Mouse (Mus musculus): ENCODE data around the gene Rimbp2. TPM values are rescaled to one million over a fixed set of nuclear protein-coding genes. Genes with fewer than 3 reads are reported as not detected.
A peak's percentile ranks its signal among the peaks of the same experiment; 100 is the strongest.
"Not testable (repeated sequence)": the region's sequence is repeated elsewhere in the genome, so short reads cannot be mapped to it uniquely, and the experiment has no call there.

Rimbp2 gene
- polyA plus RNA-seq, 1 experiment from 2014 or later = not detected

DNA sequence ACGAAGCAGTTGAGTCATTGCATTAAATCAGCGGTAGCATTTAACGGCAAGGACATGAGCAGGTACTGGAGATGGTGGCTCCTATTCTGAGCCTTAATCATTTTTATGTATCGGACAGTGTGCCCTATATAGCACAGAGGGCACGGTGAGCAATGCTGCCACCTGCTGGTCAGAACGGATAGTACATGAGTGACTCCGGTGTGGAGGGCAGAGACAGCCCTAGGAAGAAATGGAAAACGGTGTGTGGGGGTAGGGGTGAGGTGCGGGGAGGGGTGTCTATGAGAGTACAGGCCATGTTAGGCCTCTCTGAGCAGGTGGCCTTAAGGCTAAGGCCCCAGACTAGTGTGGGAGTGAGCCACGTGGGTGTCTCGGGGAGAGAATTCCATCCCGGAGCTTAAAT, 28.3 kb upstream of the Rimbp2 start:
- no peak overlapping the region for H3K9ac ChIP-seq (ENCODE audit: low read depth, low read length)
- H3K27me3 ChIP-seq (ENCODE audit: insufficient read depth, low read length) = no peaks in the 10 kb centered on the region
- H3K4me2 ChIP-seq (ENCODE audit: low read length) = no peak overlapping the region
- H3K27ac ChIP-seq = no peak overlapping the region
- no peaks in the 10 kb centered on the region for H3K9me3 ChIP-seq (replicated peaks; ENCODE audit: low read length)
- no peak overlapping the region for H3K4me3 ChIP-seq (replicated peaks; ENCODE audit: low read depth, low read length)
- ATAC-seq (replicated peaks; ENCODE audit: low FRiP score, low read depth) (peak; percentile 69; the same call in 1 of the 2 replicates), DNase-seq (ENCODE audit: low spot score) (peak; percentile 61)
- WGBS = 16% methylated on average over 12 of the region's 12 CpGs
- TF ChIP-seq CTCF (IDR thresholded peaks at IDR 0.05; ENCODE audit: low read depth) = peak; percentile 84
- H3K4me1 ChIP-seq (replicated peaks; ENCODE audit: insufficient read depth, low read length) = no peaks in the 10 kb centered on the region
- H3K36me3 ChIP-seq (ENCODE audit: insufficient read depth, low read length) = peaks cover 12% of the 10 kb centered on the region; the same call in 1 of the 2 replicates

DNA sequence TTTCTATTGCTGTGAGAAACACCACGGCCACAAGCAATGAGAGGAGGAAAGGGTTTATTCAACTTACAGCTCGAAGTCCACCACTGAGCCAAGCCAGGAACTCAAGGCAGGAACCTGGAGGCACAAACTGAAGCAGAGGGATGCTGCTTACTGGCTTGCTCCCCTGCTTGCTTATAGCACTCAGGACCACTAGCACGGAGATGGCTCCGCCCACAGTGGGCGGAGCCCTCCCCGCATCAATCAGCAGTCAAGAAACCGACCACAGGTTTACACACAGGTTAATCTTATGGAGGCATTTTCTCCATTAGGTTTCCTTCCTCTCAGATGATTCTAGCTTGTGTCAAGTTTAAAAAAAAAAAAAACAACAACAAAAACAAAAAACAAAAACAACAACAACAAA, 27.6 kb upstream of the Rimbp2 start:
- H3K4me2 ChIP-seq (ENCODE audit: low read length) = no peak overlapping the region
- H3K27me3 ChIP-seq (ENCODE audit: insufficient read depth, low read length) = no peaks in the 10 kb centered on the region
- H3K4me3 ChIP-seq (replicated peaks; ENCODE audit: low read depth, low read length) = no peak overlapping the region
- H3K4me1 ChIP-seq (replicated peaks; ENCODE audit: insufficient read depth, low read length) = no peaks in the 10 kb centered on the region
- no peak for TF ChIP-seq CTCF (IDR thresholded peaks at IDR 0.05; ENCODE audit: low read depth)
- 70% methylated on average over 7 of the region's 7 CpGs for WGBS
- ATAC-seq (replicated peaks; ENCODE audit: low FRiP score, low read depth) = no peak
- no peak for DNase-seq (ENCODE audit: low spot score)
- no peaks in the 10 kb centered on the region for H3K9me3 ChIP-seq (replicated peaks; ENCODE audit: low read length)
- H3K36me3 ChIP-seq (ENCODE audit: insufficient read depth, low read length) = peaks cover 9% of the 10 kb centered on the region; the same call in 1 of the 2 replicates
- no peak overlapping the region for H3K27ac ChIP-seq
- H3K9ac ChIP-seq (ENCODE audit: low read depth, low read length) = no peak overlapping the region

DNA sequence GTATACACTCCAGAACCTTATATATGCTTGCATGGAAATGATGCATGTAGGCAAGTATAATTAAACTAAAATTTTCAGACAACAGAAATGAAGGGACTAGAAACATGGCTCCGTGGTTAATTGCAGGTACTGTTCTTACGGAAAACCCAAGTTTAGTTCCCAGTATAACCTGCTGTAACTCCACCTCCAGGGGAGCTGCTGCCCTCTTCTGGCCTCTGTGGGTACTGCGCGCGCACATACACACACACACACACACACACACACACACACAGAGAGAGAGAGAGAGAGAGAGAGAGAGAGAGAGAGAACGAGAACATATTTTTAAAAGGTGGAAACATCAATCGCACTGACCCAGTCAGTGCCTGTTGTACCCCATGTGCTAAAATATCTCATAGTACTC, 25.7 kb upstream of the Rimbp2 start:
- 0 out of 2 replicates have a peak, but pooled peaks have one; percentile 5 for TF ChIP-seq CTCF (IDR thresholded peaks at IDR 0.05; ENCODE audit: low read depth)
- 96% methylated on average over 7 of the region's 7 CpGs for WGBS
- H3K27me3 ChIP-seq (ENCODE audit: insufficient read depth, low read length) = no peaks in the 10 kb centered on the region
- no peak overlapping the region for H3K4me2 ChIP-seq (ENCODE audit: low read length)
- H3K4me3 ChIP-seq (replicated peaks; ENCODE audit: low read depth, low read length) = no peak overlapping the region
- H3K9ac ChIP-seq (ENCODE audit: low read depth, low read length) = no peak overlapping the region
- ATAC-seq (replicated peaks; ENCODE audit: low FRiP score, low read depth) = no peak
- no peak for DNase-seq (ENCODE audit: low spot score)
- H3K36me3 ChIP-seq (ENCODE audit: insufficient read depth, low read length) = no peaks in the 10 kb centered on the region
- H3K9me3 ChIP-seq (replicated peaks; ENCODE audit: low read length) = no peaks in the 10 kb centered on the region
- no peaks in the 10 kb centered on the region for H3K4me1 ChIP-seq (replicated peaks; ENCODE audit: insufficient read depth, low read length)
- no peak overlapping the region for H3K27ac ChIP-seq

DNA sequence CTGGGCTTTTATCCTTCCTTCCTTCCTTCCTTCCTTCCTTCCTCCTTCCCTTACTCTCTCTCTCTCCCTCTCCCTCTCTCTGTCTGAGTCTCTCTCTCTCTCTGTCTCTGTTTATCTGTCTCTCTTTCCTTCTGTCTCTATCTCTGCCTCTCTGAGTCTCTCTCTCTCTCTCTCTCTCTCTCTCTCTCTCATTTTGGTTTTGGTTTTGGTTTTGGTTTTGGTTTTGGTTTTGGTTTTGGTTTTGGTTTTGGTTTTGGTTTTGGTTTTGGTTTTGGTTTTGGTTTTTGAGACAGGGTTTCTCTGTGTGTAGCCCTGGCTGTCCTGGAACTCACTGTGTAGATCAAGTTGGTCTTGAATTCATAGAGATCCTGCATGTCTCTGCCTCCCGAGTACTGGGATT, 24.2 kb upstream of the Rimbp2 start:
- not testable (repeated sequence) for H3K9me3 ChIP-seq (replicated peaks; ENCODE audit: low read length); H3K27ac ChIP-seq; H3K36me3 ChIP-seq (ENCODE audit: insufficient read depth, low read length); H3K4me2 ChIP-seq (ENCODE audit: low read length); H3K27me3 ChIP-seq (ENCODE audit: insufficient read depth, low read length); DNase-seq (ENCODE audit: low spot score); H3K4me3 ChIP-seq (replicated peaks; ENCODE audit: low read depth, low read length); ATAC-seq (replicated peaks; ENCODE audit: low FRiP score, low read depth); H3K9ac ChIP-seq (ENCODE audit: low read depth, low read length); H3K4me1 ChIP-seq (replicated peaks; ENCODE audit: insufficient read depth, low read length)
- 79% methylated on average over 1 of the region's 1 CpGs for WGBS

DNA sequence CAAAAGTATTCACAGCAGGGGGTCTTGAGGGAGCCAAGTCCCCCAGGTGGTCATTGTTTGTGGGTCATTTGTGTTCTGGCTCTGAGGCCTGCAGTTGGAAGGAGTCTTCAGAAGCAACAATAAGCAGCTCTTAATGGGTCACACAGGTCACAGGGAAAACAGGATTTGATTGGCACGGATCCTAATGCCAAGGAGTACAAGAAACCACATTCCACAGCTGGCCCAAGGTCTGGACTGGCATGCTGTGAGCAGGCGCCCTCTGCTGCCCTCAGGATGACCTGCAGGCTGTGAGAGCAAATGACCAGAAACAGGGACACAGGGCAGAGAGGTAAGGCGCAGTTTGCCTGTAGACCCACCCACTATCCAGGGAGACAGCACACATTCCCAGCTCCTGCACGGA, 23.0 kb upstream of the Rimbp2 start:
- no peaks in the 10 kb centered on the region for H3K4me1 ChIP-seq (replicated peaks; ENCODE audit: insufficient read depth, low read length)
- H3K27me3 ChIP-seq (ENCODE audit: insufficient read depth, low read length) = no peaks in the 10 kb centered on the region
- H3K9me3 ChIP-seq (replicated peaks; ENCODE audit: low read length) = no peaks in the 10 kb centered on the region
- DNase-seq (ENCODE audit: low spot score) = peak; percentile 64
- H3K4me2 ChIP-seq (ENCODE audit: low read length) = no peak overlapping the region
- H3K4me3 ChIP-seq (replicated peaks; ENCODE audit: low read depth, low read length) = no peak overlapping the region
- WGBS = 30% methylated on average over 4 of the region's 4 CpGs
- no peak; the same call in 1 of the 2 replicates for ATAC-seq (replicated peaks; ENCODE audit: low FRiP score, low read depth)
- peak; percentile 71 for TF ChIP-seq CTCF (IDR thresholded peaks at IDR 0.05; ENCODE audit: low read depth)
- no peak overlapping the region for H3K9ac ChIP-seq (ENCODE audit: low read depth, low read length)
- H3K27ac ChIP-seq = no peak overlapping the region
- H3K36me3 ChIP-seq (ENCODE audit: insufficient read depth, low read length) = no peaks in the 10 kb centered on the region

DNA sequence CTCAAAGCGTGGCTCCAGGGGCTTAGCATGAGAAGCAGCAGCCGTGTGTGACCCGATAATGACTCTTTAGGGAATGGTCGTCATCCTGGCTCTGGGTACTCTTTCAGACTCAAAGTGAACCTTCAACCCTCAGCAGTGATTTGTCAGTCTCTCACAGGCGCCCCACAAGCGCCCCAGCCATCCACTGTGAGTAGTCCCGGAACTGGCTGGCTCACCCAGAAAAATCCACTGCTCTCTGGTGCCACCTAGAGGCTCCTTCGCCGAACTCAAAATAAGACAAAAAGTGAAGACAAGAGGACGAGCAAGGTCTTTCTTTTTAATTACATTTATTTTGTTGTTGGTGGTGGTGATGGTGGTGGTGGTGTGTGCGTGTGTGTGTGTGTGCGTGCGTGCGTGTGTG, 18.0 kb upstream of the Rimbp2 start:
- no peak overlapping the region for H3K27ac ChIP-seq
- peak; percentile 64 for DNase-seq (ENCODE audit: low spot score)

DNA sequence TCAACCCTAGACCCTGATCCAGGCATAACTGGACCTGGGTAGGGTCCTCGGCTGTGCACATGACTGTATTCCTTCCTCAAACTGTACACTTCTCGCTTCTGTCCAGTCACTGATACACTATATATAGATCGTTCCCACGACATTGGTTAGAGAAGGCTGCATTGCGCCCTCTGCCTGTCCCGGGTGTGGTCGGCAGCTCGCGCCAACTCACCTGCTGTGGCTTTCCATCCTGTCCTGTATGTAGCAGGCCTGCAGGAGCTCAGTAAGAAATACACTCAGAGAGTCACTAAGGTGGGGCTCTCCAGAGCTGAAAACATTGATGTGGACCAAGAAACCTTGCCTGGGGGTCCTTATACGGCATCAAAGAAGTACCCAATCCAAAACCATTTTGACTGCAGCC, 17.6 kb upstream of the Rimbp2 start:
- no peaks in the 10 kb centered on the region for H3K27me3 ChIP-seq (ENCODE audit: insufficient read depth, low read length)
- H3K9ac ChIP-seq (ENCODE audit: low read depth, low read length) = no peak overlapping the region
- DNase-seq (ENCODE audit: low spot score) = no peak
- TF ChIP-seq CTCF (IDR thresholded peaks at IDR 0.05; ENCODE audit: low read depth) = no peak
- H3K4me2 ChIP-seq (ENCODE audit: low read length) = no peak overlapping the region
- no peaks in the 10 kb centered on the region for H3K4me1 ChIP-seq (replicated peaks; ENCODE audit: insufficient read depth, low read length)
- no peaks in the 10 kb centered on the region for H3K36me3 ChIP-seq (ENCODE audit: insufficient read depth, low read length)
- WGBS = 76% methylated on average over 10 of the region's 10 CpGs
- no peak overlapping the region for H3K27ac ChIP-seq
- no peak overlapping the region for H3K4me3 ChIP-seq (replicated peaks; ENCODE audit: low read depth, low read length)
- no peak for ATAC-seq (replicated peaks; ENCODE audit: low FRiP score, low read depth)
- H3K9me3 ChIP-seq (replicated peaks; ENCODE audit: low read length) = no peaks in the 10 kb centered on the region

More for the DNA sequence above, 18.0 kb upstream of the Rimbp2 start:
- Histone ChIP-seq H3K27me3 (ENCODE audit: insufficient read depth, low read length) (no peaks in the 10 kb centered on the region), H3K4me3 (replicated peaks; ENCODE audit: low read depth, low read length) (no peak overlapping the region), H3K9ac (ENCODE audit: low read depth, low read length) (no peak overlapping the region), H3K4me1 (replicated peaks; ENCODE audit: insufficient read depth, low read length) (no peaks in the 10 kb centered on the region), H3K36me3 (ENCODE audit: insufficient read depth, low read length) (no peaks in the 10 kb centered on the region), H3K9me3 (replicated peaks; ENCODE audit: low read length) (no peaks in the 10 kb centered on the region), H3K4me2 (ENCODE audit: low read length) (no peak overlapping the region)
- peak; percentile 79 for TF ChIP-seq CTCF (IDR thresholded peaks at IDR 0.05; ENCODE audit: low read depth)
- 19% methylated on average over 14 of the region's 14 CpGs for WGBS
- ATAC-seq (replicated peaks; ENCODE audit: low FRiP score, low read depth) = no peak

All from kidney, postnatal 0 days (tissue).